Mouse (Mus musculus): ENCODE measurements around the gene Rdh19.
A peak's percentile ranks its signal among the peaks of the same experiment; 100 is the strongest.
"Not testable (repeated sequence)": the region's sequence is repeated elsewhere in the genome, so short reads cannot be mapped to it uniquely, and the experiment has no call there.

Rdh19 gene

DNA sequence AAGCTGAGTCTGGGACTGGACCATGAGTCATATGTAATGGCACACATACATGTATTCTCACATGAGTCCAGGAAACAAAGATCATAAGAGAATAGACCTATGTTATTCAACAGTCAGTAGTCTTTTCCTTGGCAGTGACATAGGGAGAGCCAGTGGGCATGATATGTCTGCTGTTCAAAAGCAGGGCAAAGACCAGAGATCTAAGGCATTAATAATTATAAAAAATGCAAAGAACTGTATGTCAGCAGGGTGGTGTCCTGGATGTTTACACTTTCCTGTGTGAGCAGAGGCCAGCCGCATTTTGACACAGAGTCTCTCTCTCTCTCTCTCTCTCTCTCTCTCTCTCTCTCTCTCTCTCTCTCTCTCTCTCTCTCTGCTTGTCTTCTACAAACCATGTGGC, at the start of gene Rdh19:
Rdh19 (plus strand) TSS at position 301 of the 400 bp plus-strand sequence.
- DNase-seq (ENCODE audit: low spot score), result no peak

DNA sequence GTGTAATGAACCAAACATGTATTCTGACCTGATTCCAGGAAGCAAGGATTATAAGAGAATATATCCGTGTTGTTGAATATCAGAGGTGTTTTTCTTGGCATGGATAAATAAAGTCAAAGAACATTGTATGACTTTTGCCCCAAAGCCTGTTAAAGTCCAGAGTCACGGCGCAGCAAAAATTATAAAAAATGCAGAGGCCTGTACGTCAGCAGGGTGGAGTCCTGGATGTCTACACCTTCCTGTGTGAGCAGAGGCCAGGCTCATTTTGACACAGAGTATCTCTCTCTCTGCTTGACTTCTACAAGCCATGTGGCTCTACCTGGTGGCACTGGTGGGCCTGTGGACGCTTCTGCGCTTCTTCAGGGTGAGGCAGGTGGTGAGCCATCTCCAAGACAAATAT, 48.8 kb upstream of the Rdh19 start, which contains the start of gene Rdh16:
Rdh16 (plus strand) TSS at position 262 of the 400 bp plus-strand sequence.
- no peak for DNase-seq (ENCODE audit: low spot score)

DNA sequence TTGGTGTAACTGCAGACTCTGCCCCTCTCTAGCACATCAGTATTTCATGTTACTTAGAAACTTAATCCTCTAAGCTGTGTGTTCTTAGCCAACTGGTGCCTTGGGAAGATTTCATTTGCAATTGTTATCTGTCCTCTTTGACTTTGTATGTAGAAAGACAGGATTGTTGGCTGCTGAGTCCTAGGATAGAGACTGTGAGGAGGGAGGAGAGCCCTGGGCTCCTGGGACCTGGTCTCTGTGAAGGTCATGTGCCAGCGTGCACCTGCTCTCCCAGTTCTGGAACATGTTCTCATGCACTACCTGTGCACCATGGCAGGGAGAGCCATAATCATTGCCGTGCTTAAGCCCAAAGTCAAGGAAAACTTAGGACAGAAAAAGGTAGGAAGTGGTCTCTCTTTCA, 48.1 kb upstream of the Rdh19 start:
- no peak for DNase-seq (ENCODE audit: low spot score)

DNA sequence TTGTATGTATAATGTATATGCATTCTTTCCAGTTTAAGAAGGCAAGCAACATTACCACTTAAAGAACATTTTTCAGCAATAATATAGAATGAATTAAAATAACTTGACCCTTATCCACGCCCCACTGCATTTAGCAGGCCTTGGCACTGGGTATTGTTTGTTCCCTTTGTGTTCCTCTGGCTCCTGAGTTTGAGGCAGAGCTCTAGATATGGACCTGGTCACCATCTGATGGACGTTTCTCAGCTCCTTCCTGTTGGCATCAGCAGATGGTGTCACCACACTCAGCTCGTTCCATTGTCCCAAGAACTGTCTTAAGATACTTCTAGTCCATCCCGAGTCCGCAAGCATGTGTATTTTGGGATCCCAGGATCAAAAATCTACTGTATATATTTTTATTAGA, 47.5 kb upstream of the Rdh19 start:
- DNase-seq (ENCODE audit: low spot score), result no peak

DNA sequence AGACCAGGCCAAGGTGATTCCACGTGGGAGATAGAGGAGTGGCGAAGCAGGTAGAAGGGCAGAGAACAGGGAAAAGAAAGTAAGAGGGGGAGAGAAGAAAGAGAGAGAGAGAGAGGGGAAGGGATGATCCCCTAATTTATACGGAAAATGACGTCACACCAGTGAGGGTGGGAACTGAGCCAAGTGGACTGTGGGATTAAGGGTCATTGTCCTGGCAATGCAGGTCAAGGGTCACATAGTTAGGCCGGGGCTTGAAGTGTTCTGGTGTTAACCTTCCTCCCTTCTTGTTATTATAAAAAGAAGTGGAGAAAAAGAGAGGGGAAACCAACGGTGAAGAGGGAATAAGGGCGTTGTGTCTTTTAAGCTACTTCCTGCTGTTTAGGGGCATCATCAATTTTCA, 45.3 kb upstream of the Rdh19 start:
- no peak for DNase-seq (ENCODE audit: low spot score)

DNA sequence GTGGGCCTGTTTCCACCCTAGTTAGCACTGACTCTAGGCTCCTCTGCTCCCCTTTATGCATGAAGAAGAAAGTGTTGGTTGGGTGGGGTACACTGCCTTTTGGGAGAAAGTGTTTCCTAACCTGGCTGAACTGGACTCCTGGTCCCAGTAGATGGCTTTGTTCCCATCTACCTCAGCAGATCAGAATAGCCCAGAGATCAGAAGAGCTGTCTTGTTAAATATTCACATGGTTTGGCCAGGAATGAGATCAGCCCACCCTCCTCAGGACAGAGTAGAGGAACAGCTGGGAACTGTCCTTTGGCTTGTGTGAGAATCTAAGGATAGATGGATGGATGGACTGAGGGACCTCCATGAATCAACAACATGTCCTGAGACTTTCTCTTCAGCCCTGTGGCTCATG, 33.8 kb upstream of the Rdh19 start:
- DNase-seq (ENCODE audit: low spot score), result no peak

DNA sequence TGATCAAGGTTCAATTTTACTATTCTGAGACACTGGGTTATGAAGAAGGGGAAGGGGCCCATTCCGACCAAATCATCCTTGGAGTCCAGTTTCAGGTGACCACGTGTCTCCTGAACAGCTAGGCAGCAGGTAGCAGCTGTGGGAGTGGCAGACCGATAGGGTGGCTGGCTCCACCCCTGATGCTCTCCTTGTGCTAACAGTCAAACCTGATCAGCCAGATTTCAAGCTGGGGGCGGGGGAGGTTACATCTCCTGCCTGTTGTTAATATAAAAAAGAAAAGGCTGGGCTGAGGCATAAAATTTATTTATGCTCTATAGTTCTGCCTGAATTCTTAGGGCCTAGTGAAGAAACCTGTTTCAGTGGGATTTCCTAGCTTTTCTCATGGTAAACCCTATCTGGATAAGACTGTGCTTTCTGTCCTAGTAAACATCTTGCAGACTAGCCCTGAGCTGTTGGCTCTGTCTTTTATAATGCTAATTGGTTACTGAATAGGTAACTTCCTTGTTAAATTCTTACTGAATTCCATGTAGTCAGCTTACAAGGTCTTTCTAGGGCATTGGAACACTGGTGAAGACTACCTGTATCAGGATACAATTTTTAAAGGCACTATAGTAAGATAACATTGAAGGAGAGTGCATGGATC, 32.3 kb upstream of the Rdh19 start:
- not testable (repeated sequence) for DNase-seq (ENCODE audit: low spot score)

DNA sequence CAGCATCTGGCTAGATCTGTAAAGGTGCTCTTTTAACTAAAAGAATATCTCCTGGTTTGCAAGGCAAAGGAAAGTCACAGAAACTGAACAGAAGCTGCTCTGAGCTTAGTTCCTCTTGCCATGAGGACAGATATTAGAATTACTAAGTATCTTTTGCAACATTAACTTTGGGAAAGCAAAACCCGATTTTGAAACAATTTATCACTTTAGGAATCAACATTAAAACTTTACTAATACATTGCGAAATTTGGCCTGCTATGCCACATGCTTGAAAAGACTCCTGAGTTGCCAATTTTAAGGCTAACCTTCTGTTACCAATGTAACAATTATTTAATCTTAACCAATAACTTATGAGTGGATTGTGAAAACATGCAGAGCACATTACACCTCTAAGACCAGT, 27.9 kb upstream of the Rdh19 start:
- not testable (repeated sequence) for DNase-seq (ENCODE audit: low spot score)

DNA sequence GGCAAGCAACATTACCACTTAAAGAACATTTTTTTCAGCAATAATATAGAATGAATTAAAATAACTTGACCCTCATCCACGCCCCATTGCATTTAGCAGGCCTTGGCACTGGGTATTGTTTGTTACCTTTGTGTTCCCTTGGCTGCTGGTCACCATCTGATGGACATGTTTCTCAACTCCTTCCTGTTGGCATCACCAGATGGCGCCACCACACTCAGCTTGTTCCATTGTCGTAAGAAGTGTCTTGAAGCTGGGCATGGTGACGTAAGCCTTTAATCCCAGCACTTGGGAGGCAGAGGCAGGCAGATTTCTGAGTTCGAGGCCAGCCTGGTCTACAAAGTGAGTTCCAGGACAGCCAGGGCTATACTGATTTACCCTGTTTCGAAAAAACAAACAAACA, 24.3 kb upstream of the Rdh19 start:
- DNase-seq (ENCODE audit: low spot score), result no peak

DNA sequence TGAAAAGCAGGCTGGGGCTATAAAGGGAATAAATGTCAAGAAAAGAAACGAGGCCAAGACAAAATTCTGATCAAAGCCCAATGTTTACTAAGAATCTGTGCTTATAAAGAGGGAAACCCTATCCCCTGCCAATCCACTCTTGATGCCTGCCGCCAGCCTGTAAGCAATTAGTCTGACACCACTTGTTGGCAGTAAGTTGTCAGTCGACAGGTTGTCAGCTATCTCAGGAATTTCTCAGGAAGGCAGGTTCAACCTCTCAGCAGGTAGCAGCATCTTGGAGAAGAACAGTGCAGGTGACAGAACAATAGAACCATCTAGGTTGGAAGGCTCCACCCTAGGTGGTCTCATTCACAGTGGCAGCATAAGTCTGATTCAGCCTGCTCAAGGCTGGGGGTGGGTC, 20.6 kb upstream of the Rdh19 start:
- no peak for DNase-seq (ENCODE audit: low spot score)

DNA sequence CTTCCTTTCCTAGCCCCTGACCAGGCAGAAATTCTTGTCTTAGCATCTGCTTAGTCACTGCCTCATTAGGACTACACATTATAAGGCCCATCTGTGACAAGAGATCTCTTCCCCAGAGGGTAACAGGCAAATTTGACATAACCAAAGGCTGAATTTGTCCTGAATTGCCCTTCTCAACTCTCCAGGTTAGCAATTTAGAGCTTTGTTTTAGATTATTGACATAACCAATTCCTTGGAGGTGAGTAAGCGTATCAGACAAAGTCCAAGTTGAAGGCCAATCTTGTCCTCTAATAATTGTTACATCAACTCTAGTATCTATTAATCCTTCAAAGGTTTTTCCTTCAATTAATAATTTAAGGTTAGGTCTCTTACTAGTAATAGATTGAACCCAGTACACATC, 15.5 kb upstream of the Rdh19 start:
- DNase-seq (ENCODE audit: low spot score), result not testable (repeated sequence)

DNA sequence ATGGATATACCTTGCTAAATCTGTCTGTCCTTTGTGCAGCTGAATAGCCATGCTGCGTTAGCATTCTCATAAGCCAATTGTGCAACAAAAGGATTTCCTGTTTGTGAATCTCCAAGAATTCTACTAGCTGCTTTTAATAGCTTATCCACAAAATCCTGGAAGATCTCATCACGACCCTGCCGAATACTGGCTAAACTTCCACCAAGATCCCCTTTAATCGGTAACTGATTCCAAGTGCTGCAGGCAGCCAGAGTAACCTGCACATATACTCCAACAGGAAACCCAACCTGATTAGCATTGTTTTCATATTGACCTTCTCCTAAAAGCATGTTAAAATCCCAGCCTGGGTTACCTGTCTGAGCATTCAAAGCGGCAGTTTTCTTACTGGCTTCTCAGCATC, 14.4 kb upstream of the Rdh19 start:
- DNase-seq (ENCODE audit: low spot score), result no peak

DNA sequence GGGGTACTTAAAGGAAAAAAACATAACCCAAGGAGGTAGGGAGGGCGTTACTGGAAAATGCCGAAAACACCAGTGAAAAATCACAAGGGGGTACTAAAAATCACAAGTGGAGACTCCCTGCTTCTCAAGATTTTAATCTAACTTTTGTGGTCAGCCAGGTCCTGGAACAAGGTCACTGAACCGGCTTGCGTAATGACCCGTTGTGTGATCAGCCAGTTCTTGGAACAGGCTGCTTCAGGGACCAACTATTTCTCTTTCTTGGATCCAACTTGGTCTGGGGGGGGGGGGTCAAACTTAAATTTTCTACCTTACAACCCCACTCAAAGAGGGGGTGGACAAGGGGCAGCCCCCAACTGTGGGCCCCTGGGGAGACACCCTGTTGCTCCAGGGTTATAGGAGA, 11.9 kb upstream of the Rdh19 start:
- not testable (repeated sequence) for DNase-seq (ENCODE audit: low spot score)

DNA sequence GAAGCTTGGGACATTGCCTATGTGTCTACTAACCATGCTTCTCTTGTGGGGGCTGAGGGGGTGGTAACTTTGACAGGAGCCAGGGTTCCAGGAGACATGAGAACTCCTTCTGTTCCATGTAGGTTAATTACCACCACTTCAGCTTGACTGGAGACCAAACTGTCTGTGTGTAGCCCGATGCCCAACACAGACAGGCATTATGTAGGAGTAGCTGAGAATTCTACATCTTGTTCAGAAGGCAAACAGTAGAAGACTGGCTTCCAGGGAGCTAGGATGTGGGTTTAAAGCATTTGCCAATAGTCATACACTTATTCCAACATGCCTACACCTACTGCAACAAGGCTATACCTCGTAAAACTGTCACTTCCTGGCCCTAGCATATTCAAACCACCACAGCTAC, 11.2 kb upstream of the Rdh19 start:
- DNase-seq (ENCODE audit: low spot score), result no peak

DNA sequence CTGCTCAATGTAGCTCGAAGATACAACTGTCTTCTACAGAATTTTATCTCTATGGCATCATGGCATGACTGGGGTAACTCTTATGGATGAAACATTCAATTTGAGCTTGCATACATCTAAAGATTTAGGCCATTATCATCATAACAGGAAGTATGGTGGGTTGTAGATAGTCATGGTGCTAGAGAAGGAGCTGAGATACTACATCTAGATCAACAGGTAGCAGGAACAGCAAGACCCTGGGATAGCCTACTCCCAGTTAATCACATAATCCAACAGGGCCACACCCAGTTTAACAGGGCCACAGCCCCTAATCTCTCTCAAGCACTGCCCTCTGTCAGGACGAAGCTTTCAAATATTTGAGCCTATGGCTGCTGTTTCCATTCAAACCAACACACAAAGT, 9.0 kb upstream of the Rdh19 start:
- DNase-seq (ENCODE audit: low spot score), result no peak

DNA sequence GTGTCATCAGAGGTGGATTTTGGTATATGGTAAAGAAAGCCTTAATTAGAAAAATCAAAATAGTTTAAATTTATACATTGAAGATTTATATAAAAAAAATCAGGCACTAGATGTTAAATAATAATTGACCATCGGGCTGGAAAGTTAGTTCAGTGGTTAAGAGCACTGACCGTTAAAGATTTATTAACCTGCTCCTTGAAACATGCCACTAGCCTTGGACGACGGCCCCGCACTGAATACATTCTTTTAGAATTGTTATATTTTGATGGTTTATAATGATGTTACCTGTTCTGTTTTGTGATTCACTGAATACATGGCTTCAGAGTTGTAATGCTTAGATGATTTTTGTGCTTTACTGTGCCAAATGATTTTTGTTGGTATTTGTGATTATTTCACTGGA, 3.8 kb upstream of the Rdh19 start:
- DNase-seq (ENCODE audit: low spot score), result not testable (repeated sequence)

DNA sequence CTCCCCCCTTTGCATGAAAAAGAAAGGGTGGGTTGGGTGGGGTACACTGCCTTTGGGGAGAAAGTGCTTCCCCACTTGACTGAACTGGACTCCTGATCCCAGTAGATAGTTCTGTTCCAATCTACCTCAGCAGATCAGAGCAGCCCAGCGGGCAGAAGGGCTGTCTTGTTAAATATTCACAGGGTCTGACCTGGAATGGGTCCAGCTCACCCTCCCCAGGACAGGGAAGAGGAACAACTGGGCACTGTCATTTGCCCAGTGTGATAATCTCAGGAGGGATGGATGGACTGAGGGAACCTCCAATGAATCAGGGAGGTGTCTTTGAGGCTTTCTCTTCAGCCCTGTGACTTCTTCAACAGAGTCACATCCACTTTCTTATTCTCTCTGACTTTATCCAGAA, 1.6 kb upstream of the Rdh19 start:
- DNase-seq (ENCODE audit: low spot score), result no peak

DNA sequence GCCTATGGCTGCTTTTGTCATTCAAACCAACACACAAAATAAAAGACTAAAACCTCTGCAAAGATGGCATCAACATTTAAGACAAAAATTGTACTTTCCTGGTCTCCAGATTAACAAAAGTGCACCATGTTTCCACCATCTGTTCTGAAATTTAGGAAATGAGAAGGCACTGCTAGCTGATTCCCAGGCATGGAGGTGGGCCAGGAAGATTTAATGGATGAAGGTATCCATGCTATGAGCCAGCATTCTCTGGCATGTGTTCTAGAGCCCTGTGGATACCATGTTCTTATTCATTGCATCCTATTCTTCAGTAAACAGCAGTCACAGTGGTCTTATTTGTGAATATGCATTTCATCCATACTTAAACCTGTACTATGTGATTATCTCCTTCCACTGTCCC, 6.6 kb downstream of the Rdh19 start:
- no peak for DNase-seq (ENCODE audit: low spot score)

DNA sequence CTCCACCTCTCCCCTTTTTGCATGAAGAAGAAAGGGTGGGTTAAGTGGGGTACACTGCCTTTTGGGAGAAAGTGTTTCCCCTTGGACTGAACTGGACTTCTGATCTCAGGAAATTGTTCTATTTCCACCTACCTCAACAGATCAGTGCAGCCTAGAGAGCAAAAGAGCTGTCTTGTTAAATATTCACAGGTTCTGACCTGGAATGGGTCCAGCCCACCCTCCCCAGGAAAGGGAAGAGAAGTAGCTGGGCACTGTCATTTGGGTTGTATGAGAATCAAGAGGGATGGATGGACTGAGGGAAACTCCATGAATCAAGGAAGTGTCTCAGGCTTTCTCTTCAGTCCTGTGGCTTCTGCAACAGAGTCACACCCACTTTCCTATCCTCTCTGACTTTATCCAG, 15.2 kb downstream of the Rdh19 start:
- no peak for DNase-seq (ENCODE audit: low spot score)

DNA sequence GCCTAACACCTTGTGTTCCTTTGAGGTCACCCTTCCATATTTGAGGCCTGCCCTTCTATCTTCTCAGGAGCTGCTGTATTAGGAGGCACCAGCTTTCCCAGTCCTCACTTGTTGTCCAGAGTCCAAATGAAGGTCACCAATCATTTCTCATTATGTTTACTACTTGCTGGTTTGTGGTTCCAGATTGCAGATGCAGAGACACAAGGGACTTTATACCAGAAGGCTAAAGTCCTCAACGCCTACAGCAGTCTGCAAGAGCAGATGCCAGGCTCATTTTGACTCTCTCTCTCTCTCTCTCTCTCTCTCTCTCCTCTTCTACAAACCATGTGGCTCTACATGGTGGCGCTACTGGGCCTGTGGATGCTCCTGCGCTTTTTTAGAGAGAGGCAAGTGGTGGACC, 16.5 kb downstream of the Rdh19 start, which contains the start of gene Rdh16f2:
Rdh16f2 (plus strand) TSS at position 243 of the 400 bp plus-strand sequence.
- no peak for DNase-seq (ENCODE audit: low spot score)

DNA sequence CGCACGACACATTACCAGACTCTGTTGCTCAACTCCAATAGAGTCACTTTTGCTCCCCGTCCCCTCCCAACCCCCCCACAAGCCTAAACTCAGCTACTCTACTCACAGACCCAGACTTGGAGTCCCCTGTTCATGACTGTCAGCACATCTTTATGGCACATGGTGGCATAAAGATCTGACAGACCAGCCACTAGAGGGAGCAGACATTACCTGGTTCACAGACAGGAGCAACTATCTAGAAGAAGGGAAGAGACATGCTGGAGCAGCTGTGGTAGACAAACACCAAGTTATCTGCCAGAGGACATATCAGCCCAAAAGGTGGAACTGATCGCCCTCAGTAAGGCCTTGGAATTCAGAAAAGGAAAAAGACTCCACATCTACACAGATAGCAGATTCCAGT, 22.8 kb downstream of the Rdh19 start:
- DNase-seq (ENCODE audit: low spot score), result peak; percentile 7

DNA sequence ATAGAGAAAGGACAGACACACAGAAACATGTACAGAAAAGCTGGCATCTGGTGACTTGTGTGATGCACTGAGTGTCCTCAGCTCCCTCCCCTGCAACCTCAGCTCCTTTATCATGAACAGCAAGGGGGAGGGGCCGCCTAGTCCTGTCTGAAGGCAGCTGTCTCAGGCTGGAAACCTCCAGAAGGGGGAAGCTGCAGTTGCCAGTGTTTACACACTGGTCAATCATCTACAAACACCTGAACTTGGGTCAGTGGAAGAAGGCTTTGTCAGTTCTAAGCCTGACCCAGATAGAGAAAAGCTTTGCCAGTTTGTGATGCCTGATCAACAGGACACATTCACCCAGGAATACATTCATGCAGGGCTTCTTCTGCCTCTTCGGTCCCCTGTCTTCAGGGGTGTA, 28.0 kb downstream of the Rdh19 start:
- no peak for DNase-seq (ENCODE audit: low spot score)

DNA sequence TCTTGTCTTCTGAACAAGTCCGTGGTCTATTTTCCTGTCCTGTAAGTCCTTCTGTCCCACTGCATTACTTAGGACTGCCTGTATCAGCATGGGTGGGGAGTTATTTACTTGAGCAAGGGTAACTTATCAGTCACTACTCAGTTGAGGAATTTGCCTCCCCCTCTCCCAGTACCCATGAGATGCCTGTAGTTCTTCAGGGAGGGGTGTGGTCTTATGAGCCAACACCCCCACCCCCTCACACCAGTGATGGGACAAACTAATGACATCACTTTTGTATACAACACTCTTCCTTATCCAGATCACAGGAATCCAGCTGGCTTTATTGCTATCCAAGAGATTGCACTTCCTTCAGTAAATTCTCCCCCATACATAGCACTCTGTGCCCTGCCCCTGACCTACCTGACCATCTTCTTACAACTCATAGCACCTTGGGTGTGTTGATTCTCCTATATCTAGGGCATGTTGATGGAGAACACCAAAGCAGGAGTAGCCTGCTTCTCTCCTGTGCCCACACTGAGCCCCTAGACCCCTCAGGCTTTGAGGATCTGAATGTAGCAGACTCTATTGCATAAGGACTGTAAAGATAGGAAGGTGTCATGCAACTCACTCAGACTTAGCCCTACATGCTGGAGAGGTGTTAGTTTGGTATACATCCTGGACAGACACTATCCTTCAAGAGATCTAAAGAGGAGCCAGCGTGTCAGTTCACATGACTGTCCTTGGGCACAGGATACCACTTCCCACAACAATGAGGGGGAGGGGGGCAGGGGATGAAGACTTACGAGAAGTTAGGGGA, 28.7 kb downstream of the Rdh19 start:
- DNase-seq (ENCODE audit: low spot score), result no peak
